ENCODE assay signal across 13 mouse cellular contexts in genomic region chr1:60618389-60618788, GRCm38 (mm10).
"Had no signal": no experiment of that assay in that cellular context is flagged by ENCODE, and none has a peak within 500 bp of the region (broad histone marks: within the 10 kb centered on the region; RNA-seq: fewer than 3 reads in every experiment).

No protein-coding gene starts in this region.

- H3K36me3 ChIP-seq: midbrain, embryonic 10.5 days; midbrain, embryonic 12.5 days; neural tube, embryonic 12.5 days had no signal

- H3K27me3 ChIP-seq: midbrain, embryonic 12.5 days; neural tube, embryonic 12.5 days had no signal

- H3K4me1 ChIP-seq: midbrain, embryonic 10.5 days; midbrain, embryonic 12.5 days; neural tube, embryonic 12.5 days had no signal

- H3K27ac ChIP-seq: midbrain, embryonic 10.5 days; midbrain, embryonic 12.5 days; neural tube, embryonic 12.5 days had no signal

- H3K4me2 ChIP-seq: lung, embryonic 14.5 days; midbrain, embryonic 12.5 days; neural tube, embryonic 12.5 days had no signal

- H3K9me3 ChIP-seq: midbrain, embryonic 10.5 days; midbrain, embryonic 12.5 days; neural tube, embryonic 12.5 days had no signal

- H3K9ac ChIP-seq: lung, embryonic 14.5 days; midbrain, embryonic 12.5 days; neural tube, embryonic 12.5 days had no signal

- DNase-seq: lung, adult 18-20 months; lung, embryonic 14.5 days; lung, postnatal 10 days; lung, postnatal 4 days; midbrain, embryonic 14.5 days; right cerebral cortex, postnatal 14 days; spleen, adult 18-20 months; thymus, adult 18-20 months; thymus, postnatal 14 days; thymus, postnatal 36 days had no signal

- H3K4me3 ChIP-seq: midbrain, embryonic 10.5 days; midbrain, embryonic 12.5 days; neural tube, embryonic 12.5 days had no signal
